Mouse (Mus musculus): ENCODE measurements around the gene Me3.

DNA sequence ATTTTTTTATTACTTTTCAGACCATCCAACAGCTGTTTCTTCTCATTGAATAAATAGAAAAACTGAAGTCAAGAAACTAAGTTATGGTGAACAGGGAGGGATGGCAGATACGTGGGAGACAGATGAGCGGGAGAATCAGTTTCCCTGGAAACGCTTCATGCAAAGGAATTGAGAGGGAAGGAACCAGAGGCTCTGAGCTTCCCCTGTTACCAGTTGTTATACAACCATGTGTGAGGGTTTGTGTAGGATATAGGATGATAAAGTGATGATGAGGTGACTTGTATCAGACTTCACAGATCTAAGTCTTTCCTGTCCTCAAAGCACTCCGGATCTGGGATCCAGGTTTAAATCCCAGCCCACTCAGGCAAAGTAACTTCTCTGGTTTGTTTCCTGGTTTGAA, 3.2 kb upstream of the Me3 start:
- no peak for TF ChIP-seq CTCF (IDR thresholded peaks at IDR 0.05; ENCODE audit: control insufficient read depth, insufficient read depth, insufficient read length)
- no peak for TF ChIP-seq MYOD1 (IDR thresholded peaks at IDR 0.05; ENCODE audit: control insufficient read depth, insufficient read length, low read depth)
- no peak for TF ChIP-seq CEBPB (IDR thresholded peaks at IDR 0.05; ENCODE audit: low read depth)
- no peak for TF ChIP-seq MAX (IDR thresholded peaks at IDR 0.05)
